Mouse (Mus musculus) cerebellum, adult (tissue): Measurements from ENCODE around the gene Vps35.
A peak's percentile ranks its signal among the peaks of the same experiment; 100 is the strongest.

ENCODE experiments used
- ATAC-seq: cut with Nextera tagmentation; 2 replicates; pipeline ENCODE4 v1.9.2; 2017; ENCODE audit warnings: mild to moderate bottlenecking, moderate library complexity, mixed read lengths; ENCODE audit not compliant: insufficient number of reproducible peaks, low FRiP score, low TSS enrichment

The Vps35 gene

DNA sequence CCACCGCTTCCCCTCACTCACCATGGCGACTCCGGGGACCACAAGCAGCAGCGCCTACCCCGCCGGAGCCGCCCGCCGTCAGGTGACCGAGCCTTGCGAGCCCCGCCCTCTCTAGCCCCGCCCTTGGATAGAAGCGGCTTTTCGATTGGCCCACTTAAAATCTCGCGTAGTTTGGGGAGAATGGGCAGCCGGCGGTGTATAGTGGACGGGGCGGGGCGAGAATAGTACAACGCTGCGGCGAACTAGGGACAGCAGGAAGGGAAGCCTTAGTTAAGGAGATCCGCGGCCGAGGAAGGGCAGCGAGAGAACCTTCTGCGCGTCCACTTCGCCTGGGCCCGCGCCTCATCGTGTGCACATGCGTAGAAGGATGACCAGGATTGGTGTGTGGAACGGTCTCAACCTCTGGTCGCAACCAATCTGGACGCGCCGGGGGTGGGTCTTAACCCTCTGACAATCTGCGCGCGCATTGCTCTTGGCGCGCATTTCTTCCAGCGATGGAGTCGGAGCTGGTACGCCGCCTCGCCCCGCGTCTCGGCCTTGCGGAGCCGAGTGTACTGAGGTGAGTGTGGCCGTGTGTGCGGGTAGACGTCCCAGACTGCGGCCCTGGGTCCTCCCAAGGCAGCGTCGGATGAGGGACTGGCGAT is at the start of gene Vps35, which contains the start of gene Orc6:
Vps35 (minus strand) TSS at position 369 of the 644 bp plus-strand sequence.
Orc6 (plus strand) TSS at position 199 of the 644 bp plus-strand sequence.
- peak; percentile 98 for ATAC-seq

GRCm38 (mm10) chr8:85339871-85340573 is 40.4 kb upstream of the Vps35 start:
- no peak for ATAC-seq

GRCm38 (mm10) chr8:85337681-85338080 is 38.1 kb upstream of the Vps35 start:
- no peak for ATAC-seq

DNA sequence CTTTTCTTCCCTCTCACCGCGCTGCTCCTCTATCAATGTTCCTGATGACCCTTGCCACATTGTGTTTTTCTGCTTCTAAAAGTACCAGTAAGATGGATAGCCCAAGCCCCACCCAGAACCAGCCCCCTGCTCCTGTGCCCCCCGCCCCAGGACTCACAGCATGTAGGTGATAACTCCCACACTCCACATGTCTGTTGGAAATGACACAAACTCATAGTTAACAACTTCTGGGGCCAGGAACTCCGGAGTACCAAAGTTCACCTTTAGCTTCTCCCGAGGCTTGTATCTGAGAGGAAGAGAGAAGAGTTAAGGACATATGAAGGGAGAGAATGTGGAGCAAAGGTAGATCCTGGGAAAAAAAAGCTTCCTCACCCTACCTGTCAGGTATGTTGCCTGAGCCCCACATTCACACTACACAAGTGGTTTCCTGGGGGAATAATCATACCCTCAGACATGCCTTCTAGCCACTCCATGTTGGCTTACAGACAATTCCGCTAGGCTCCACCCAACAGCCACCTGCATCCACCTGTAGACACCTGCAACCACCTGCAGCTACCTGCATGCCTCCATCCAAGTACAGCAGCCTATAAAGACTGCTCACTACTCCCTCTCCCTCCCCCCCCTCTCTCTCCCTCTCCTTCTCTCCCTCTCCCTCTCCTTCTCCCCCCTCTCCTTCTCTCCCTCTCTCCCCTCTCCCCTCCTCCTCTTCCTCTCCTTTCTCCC is 36.8 kb upstream of the Vps35 start:
- no peak for ATAC-seq

GRCm38 (mm10) chr8:85335105-85335504 is 35.5 kb upstream of the Vps35 start:
- ATAC-seq: no peak

- ATAC-seq: no peak
Observed at GRCm38 (mm10) chr8:85329506-85329905, 29.9 kb upstream of the Vps35 start.

GRCm38 (mm10) chr8:85327036-85327435 is 27.4 kb upstream of the Vps35 start:
- no peak for ATAC-seq

GRCm38 (mm10) chr8:85323084-85323483 is 23.5 kb upstream of the Vps35 start:
- no peak for ATAC-seq

GRCm38 (mm10) chr8:85321981-85322380 is 22.4 kb upstream of the Vps35 start:
- no peak for ATAC-seq

GRCm38 (mm10) chr8:85318534-85318933 is 18.9 kb upstream of the Vps35 start:
- no peak for ATAC-seq

GRCm38 (mm10) chr8:85313036-85313435 is 13.4 kb upstream of the Vps35 start:
- ATAC-seq: no peak

DNA sequence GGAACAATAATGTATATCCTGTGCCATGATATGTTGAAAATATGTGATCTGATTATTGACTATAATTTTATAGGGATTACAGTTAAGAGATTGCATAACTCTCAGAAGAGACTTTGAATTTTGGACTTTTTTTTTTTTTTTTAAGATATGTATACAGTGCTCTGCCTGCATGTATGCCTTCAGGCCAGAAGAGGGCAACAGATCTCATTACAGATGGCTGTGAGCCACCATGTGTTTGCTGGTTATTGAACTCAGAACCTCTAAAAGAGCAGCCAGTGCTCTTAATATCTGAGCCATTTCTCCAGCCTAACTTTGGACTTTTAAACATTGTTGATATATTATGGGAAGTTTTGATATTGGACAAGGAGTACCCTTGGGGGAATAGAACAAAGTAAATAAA is 12.1 kb upstream of the Vps35 start:
- no peak for ATAC-seq

DNA sequence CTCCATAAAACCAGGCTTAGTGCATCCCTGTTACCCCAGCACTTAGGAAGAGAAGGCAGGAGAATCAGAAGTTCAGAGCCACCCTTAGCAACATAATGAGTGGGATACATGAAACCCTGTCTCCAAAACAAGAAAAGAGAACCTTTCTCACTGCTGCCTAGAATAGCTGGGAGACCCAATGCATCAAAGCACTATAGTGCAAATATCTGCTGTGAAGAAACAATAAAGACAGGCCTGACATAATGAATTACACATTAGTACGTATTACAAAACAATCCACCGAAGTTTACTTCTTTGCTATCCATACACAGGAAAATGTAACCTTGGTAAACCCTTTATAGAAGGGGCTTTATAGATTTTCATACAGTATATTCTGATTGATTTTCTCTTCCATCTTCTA is 9.0 kb upstream of the Vps35 start:
- no peak for ATAC-seq

- ATAC-seq: no peak
Observed at GRCm38 (mm10) chr8:85303531-85303930, 3.9 kb upstream of the Vps35 start.

DNA sequence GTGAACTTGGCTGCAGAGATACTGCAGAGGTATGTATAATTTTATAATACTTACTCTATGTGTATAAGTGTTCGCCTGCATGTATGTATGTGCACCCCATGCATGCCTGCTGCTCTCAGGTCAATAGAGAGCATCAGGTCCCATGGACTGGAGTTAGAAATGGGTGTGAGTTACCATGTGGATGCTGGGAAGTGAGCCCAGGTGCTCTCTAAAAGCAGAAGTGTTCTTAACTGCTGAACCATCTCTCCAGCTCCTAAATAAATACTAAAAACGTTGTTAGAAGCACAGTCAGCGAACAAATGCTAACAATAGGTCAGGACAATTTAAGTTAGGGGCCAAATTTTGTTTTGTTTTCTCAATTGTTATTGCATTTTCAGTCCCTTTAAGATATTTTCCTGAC is 3.3 kb upstream of the Vps35 start:
- no peak for ATAC-seq

DNA sequence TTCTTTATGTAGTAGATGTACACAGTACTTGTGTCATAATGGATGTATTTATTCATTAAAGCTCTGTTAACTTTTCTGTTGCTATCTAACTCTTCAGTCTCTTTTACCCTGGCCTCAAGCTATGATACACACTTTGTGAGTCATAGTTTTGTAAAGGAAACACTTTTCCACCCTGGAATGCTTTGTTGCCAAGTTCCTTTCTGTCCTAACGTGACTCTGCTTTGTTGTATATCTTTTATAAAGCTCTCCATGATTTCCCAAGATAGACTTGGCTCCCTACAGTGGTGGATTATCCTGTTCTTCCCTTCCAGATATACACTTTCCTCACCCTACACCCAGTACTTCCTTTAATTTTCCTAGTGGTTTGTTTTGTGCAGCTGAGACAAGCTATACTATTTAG is 2.3 kb upstream of the Vps35 start:
- ATAC-seq: no peak

GRCm38 (mm10) chr8:85298600-85299433 is 785 bp downstream of the Vps35 start:
- no peak for ATAC-seq

GRCm38 (mm10) chr8:85286846-85287245 is 12.8 kb downstream of the Vps35 start:
- ATAC-seq: no peak

DNA sequence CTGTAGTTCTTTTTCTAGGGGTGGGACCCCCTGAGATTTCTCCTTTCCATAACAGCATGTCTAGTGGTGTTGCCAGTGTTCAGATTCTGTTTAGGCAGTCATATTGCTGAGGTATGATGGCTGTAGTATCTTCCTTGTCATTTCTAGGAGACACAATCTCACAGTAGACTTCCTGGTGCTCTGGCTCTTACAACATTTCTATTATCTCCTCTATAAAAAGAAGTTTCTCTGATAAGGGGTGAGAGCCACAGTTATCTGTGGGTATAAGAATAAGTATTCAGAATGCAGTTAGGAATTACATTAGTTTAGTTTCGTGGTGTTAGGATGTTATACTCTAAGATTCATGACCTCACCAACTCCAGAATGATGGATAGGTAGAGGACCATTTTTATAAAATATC is 72.3 kb downstream of the Vps35 start:
- ATAC-seq: no peak

DNA sequence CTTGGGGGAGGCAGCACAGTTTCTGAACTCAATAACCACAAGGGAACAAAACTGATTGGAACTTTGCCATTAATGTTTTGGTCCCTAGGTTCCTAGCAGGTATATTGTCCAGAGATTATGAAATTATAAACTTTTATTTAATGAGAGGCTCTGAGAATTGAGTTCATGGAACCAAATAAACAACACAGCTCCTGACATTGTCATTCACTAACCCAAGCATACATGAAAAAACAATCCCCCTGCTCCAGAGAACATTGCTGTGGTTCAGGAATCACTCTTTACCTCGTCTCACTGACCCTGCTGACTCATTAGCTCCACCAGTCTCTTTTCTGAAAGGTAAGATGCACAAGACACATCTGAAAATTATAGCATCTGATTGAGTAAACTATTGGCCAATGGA is 73.9 kb downstream of the Vps35 start, which contains the start of gene Olfr371:
Olfr371 (plus strand) TSS at position 301 of the 400 bp plus-strand sequence.
- no peak for ATAC-seq
